Mouse (Mus musculus) olfactory bulb, adult 2 months (tissue): ENCODE measurements at regions not wholly inside any gene's neighbourhood (a gene's known extent, or its start where the extent isn't known, plus 50 kb on each side); places are given as distances from the start of the nearest gene placed in this dataset.

Experiments
- H3K27ac ChIP-seq: fragments of 200-500 bp; 2 replicates; pipeline ENCODE4 v1.5.1; 2012; ENCODE audit warnings: low read depth, low read length; ENCODE audit not compliant: insufficient read depth
- H3K4me1 ChIP-seq: fragments of 200-500 bp; 2 replicates; pipeline ENCODE4 v1.6.1; 2012; ENCODE audit warnings: low read length; ENCODE audit not compliant: control insufficient read depth, insufficient read depth
- H3K4me3 ChIP-seq: fragments of 200-500 bp; 2 replicates; pipeline ENCODE4 v1.5.1; 2012; ENCODE audit warnings: mild to moderate bottlenecking, low read depth, low read length, moderate library complexity; ENCODE audit not compliant: insufficient read depth
- CTCF ChIP-seq: fragments of 200-500 bp; IDR thresholded peaks from 2 replicates; pipeline ENCODE4 v1.5.1; 2012; ENCODE audit warnings: low read depth, mild to moderate bottlenecking, low read length, moderate library complexity; ENCODE audit not compliant: insufficient read depth
- POLR2A ChIP-seq: fragments of 200-500 bp; IDR thresholded peaks from 2 replicates; pipeline ENCODE4 v1.6.1; 2012; ENCODE audit warnings: mild to moderate bottlenecking, low read depth, low read length, moderate library complexity; ENCODE audit not compliant: insufficient read depth
- WGBS: fragments of 180-500 bp; shearing (Covaris S2); methylation state at CpG from one replicate; pipeline ENCODE4 v1.1.7; 2018; 5-methylcytosine and 5-hydroxymethylcytosine counted together

DNA sequence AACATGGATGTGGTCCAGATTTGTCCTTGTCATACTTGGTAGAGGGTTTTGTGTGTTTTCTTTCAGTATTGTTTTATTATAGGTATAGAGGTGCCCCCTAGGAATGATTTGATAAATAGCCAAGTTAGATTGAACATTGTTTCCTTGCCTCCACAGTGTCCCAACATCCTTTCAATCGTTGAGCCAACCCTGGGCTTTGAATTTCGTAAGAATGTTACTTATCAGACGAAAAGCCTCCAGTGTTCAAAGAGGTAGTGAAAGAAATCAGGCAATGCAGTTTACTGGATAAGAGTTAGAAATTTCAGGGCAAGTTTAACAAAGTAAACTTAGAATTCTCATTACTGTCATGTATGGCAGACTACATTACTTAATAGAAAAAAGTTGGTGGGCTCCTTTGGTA is 144.2 kb upstream of the Xrcc4 start:
- no peaks in the 10 kb centered on the region for H3K4me1 ChIP-seq
- no peak for TF ChIP-seq POLR2A
- TF ChIP-seq CTCF = no peak
- H3K27ac ChIP-seq = no peak overlapping the region
- H3K4me3 ChIP-seq = no peak overlapping the region
- WGBS = 84% methylated on average over 3 of the region's 3 CpGs

DNA sequence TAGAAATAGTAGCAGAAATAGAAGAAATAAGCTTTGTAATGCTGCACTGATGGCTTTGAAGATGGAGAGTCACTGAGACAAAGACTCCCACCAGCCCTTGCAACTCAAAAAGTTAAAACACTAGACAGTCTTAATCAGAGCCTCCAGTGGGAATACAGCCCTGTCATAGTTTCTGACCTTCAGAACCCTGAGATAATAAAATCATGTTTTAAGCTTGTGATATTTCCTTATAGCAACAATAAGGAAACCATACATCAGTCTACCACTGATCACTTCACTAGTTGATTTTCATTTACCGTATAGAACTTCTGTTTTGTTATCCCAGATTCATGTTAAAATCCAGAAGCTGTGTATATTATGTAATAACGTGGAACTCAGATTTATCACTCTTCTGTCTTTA is 139.7 kb upstream of the Xrcc4 start:
- H3K27ac ChIP-seq = no peak overlapping the region
- 98% methylated on average over 2 of the region's 2 CpGs for WGBS
- TF ChIP-seq CTCF (no peak), POLR2A (no peak)
- no peaks in the 10 kb centered on the region for H3K4me1 ChIP-seq
- no peak overlapping the region for H3K4me3 ChIP-seq

DNA sequence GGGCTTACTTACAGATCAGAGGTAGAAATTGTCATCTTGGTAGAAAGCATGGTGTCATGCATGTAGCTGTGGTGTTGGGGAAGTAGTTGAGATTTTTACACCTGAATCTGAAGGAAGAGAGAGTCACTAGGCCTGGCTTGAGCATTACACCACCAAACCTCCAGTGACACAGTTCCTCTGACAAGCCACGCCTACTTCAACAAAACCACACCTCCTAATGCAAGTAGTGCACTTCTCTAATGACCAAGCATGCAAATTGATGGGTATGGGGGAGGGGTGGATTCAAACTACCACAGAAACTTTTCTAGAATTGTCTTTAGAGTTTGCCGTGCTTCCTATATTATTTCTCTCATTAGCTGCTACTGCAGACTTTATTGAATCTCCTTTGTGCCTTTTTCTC is 136.8 kb upstream of the Xrcc4 start:
- WGBS = 59% methylated on average over 2 of the region's 2 CpGs
- H3K4me3 ChIP-seq = no peak overlapping the region
- H3K27ac ChIP-seq = no peak overlapping the region
- no peak for TF ChIP-seq POLR2A
- TF ChIP-seq CTCF = no peak
- H3K4me1 ChIP-seq = no peaks in the 10 kb centered on the region

DNA sequence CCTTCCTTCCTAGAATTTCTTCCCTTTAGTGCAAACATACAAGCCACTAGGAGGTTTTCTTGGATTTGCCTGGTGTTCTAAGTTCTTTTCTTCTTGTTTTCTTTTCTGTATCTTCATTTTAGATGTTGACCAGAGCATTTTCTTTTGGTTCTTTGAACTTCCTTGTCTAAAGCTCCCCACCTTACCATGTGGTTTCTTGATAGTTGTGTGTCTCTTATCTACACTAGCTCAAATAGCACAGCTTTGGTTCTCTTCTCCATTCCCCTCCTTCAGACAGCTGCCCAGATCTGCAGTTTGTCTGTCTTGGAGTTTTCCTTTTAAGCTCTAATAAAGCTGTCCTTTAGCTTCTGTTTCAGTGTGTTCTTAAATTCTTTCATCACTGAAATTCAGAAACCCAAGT is 123.0 kb upstream of the Xrcc4 start:
- TF ChIP-seq POLR2A (no peak), CTCF (no peak)
- no peaks in the 10 kb centered on the region for H3K4me1 ChIP-seq
- no peak overlapping the region for H3K27ac ChIP-seq
- H3K4me3 ChIP-seq = no peak overlapping the region

DNA sequence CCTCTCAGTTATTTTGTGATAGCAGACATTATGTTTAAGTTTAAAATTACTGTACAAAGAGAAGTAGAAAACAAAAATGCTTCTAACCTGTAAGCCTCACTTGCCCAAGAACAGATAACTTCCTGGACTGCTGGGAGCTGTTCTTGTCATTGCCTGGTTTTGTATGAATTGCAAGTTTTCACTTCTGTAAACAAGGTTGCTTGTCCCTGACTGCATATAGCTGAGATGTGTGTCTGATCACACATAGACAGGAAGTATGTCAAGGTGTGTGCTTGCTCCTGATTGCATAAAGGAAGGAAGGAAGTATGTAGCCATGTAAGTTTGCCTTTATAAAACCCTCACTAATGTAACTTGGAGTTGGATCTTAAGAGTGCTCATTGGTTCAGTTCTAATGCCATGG is 118.5 kb upstream of the Xrcc4 start:
- no peak for TF ChIP-seq CTCF
- TF ChIP-seq POLR2A = no peak
- Histone ChIP-seq H3K4me1 (no peaks in the 10 kb centered on the region), H3K4me3 (no peak overlapping the region), H3K27ac (no peak overlapping the region)
